Mouse (Mus musculus) neural tube, embryonic 12.5 days (tissue): ENCODE measurements around the gene Rnf150. TPM values are rescaled to one million over a fixed set of nuclear protein-coding genes. Genes with fewer than 3 reads are reported as not detected.

ENCODE experiments used
- ATAC-seq: fragments of 200-750 bp; cut with Nextera tagmentation; 2 replicates; pipeline ENCODE4 v1.8.0; 2017; ENCODE audit warnings: low read depth, mild to moderate bottlenecking, moderate TSS enrichment, moderate library complexity; ENCODE audit not compliant: low FRiP score
- H3K27ac ChIP-seq: fragments of 300-500 bp; sonication (generic); 2 replicates; pipeline ENCODE4 v1.5.1; 2016
- H3K27me3 ChIP-seq: fragments of 300-500 bp; sonication (generic); replicated peaks from 2 replicates; pipeline ENCODE4 v1.6.1; 2016; ENCODE audit warnings: mild to moderate bottlenecking
- H3K36me3 ChIP-seq: fragments of 300-500 bp; sonication (generic); 2 replicates; pipeline ENCODE4 v1.6.1; 2016; ENCODE audit warnings: mild to moderate bottlenecking
- H3K4me1 ChIP-seq: fragments of 300-500 bp; sonication (generic); 2 replicates; pipeline ENCODE4 v1.6.1; 2016
- H3K4me2 ChIP-seq: fragments of 300-500 bp; sonication (generic); replicated peaks from 2 replicates; pipeline ENCODE4 v1.6.1; 2016; ENCODE audit warnings: mild to moderate bottlenecking
- H3K4me3 ChIP-seq: fragments of 300-500 bp; sonication (generic); 2 replicates; pipeline ENCODE4 v1.5.1; 2016
- H3K9ac ChIP-seq: fragments of 300-500 bp; sonication (generic); 2 replicates; pipeline ENCODE4 v1.6.1; 2016; ENCODE audit warnings: mild to moderate bottlenecking
- H3K9me3 ChIP-seq: fragments of 300-500 bp; sonication (generic); 2 replicates; pipeline ENCODE4 v1.6.1; 2016; ENCODE audit warnings: mild to moderate bottlenecking
- WGBS: fragments of 180-500 bp; shearing (Covaris S2); methylation state at CpG from one replicate; pipeline ENCODE4 v1.1.7; 2016; 5-methylcytosine and 5-hydroxymethylcytosine counted together
- polyA plus RNA-seq: library from polyadenylated mRNA; unstranded; fragments of >200 nt; fragmentation: Nextera tagmentation; extraction: Ambion mirVana; gene quantifications from 2 replicates; pipeline ENCODE4 v1.2.1, GENCODE M21; 2016

Rnf150 gene
- polyA plus RNA-seq, 1 experiment from 2014 or later = 2.5 TPM

- WGBS = under 1% methylated on average over 79 of the region's 80 CpGs
- Histone ChIP-seq H3K36me3 (no peaks in the 10 kb centered on the region), H3K27me3 (no peaks in the 10 kb centered on the region), H3K27ac (no peak overlapping the region), H3K9me3 (no peaks in the 10 kb centered on the region), H3K9ac (peak overlapping the region; percentile 84), H3K4me3 (peak overlapping the region; percentile 76), H3K4me2 (peak overlapping the region; percentile 82), H3K4me1 (peaks cover 14% of the 10 kb centered on the region)
- ATAC-seq = peak; percentile 85
Observed at GRCm38 (mm10) chr8:82863745-82864520, 777 bp downstream of the Rnf150 start.

GRCm38 (mm10) chr8:82864521-82864818 lies 1.3 kb downstream of the Rnf150 start:
- peak overlapping the region; percentile 76 for H3K4me3 ChIP-seq
- H3K4me1 ChIP-seq = peaks cover 14% of the 10 kb centered on the region
- peak overlapping the region; percentile 84 for H3K9ac ChIP-seq
- 2% methylated on average over 10 of the region's 10 CpGs for WGBS
- H3K9me3 ChIP-seq = no peaks in the 10 kb centered on the region
- no peaks in the 10 kb centered on the region for H3K27me3 ChIP-seq
- peak overlapping the region; percentile 82 for H3K4me2 ChIP-seq
- ATAC-seq = peak; percentile 29
- no peaks in the 10 kb centered on the region for H3K36me3 ChIP-seq
- no peak overlapping the region for H3K27ac ChIP-seq

DNA sequence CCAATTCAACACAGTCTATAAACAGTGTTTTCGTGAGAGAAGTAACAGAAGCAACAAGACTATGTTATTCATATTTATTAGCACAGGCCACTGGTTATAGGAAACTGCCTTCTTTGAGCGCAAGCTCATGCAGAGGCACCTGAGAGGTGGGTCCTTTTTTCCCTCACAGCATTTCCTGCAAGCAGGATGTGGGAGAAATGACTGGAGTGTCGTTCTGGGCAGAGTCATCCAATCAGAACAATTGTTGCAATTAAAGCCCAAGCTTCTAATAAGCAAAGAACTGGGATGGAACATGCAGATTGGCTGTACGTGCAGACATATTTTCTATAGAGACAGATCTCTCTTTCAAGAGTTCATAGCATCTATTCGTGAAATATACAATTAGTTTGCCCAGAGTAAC lies 2.1 kb downstream of the Rnf150 start:
- Histone ChIP-seq H3K9ac (peak overlapping the region; percentile 17; the same call in 1 of the 2 replicates), H3K27ac (no peak overlapping the region)

GRCm38 (mm10) chr8:82866251-82866650 lies 3.1 kb downstream of the Rnf150 start:
- Histone ChIP-seq H3K4me3 (no peak overlapping the region), H3K4me1 (peaks cover 14% of the 10 kb centered on the region), H3K9ac (no peak overlapping the region), H3K4me2 (peak overlapping the region; percentile 82; the same call in 1 of the 2 replicates), H3K27me3 (no peaks in the 10 kb centered on the region), H3K27ac (no peak overlapping the region), H3K36me3 (no peaks in the 10 kb centered on the region), H3K9me3 (no peaks in the 10 kb centered on the region)
- ATAC-seq = no peak
- WGBS = 74% methylated on average over 1 of the region's 1 CpGs

More for the DNA sequence above, 2.1 kb downstream of the Rnf150 start:
- Histone ChIP-seq H3K27me3 (no peaks in the 10 kb centered on the region), H3K4me3 (peak overlapping the region; percentile 76), H3K9me3 (no peaks in the 10 kb centered on the region), H3K4me1 (peaks cover 14% of the 10 kb centered on the region), H3K36me3 (no peaks in the 10 kb centered on the region), H3K4me2 (peak overlapping the region; percentile 82)
- WGBS = 57% methylated on average over 5 of the region's 5 CpGs
- no peak for ATAC-seq

DNA sequence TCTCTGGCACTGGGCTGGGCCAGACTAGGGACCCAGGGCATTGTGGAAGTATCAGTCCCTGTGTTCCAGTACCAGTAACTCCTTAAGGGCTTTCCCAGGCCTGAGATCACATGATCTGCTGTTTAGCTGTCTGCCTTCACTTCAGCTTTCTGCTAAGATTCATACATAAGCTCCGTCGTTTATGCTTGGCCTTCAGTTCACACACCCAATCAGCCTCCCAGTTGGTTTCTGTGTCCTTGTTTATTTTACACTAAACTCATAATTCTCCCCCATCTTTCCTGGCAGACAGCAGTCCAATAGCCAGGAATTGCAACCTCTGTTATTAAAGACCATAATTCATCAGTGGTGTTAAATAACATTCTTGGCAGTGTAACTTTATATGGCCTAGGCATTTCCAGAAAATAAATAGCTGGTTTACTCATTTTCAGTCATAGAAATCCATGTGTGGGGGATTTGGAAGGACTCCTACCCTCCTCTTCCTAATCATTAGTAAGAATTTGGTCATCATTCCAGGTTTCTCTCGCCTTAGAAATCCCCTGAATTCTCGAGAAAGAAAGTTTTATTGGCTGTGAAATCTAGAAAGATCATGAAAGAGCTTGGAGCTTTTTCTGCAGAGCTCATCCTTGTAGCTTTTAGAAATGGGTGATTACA lies 7.8 kb downstream of the Rnf150 start:
- H3K27me3 ChIP-seq = no peaks in the 10 kb centered on the region
- no peak overlapping the region for H3K4me2 ChIP-seq
- no peak for ATAC-seq
- H3K9me3 ChIP-seq = no peaks in the 10 kb centered on the region
- no peaks in the 10 kb centered on the region for H3K36me3 ChIP-seq
- WGBS = 68% methylated on average over 4 of the region's 4 CpGs
- H3K9ac ChIP-seq = no peak overlapping the region
- no peak overlapping the region for H3K4me3 ChIP-seq
- H3K4me1 ChIP-seq = peaks cover under 1% of the 10 kb centered on the region; the same call in 1 of the 2 replicates
- H3K27ac ChIP-seq = no peak overlapping the region

DNA sequence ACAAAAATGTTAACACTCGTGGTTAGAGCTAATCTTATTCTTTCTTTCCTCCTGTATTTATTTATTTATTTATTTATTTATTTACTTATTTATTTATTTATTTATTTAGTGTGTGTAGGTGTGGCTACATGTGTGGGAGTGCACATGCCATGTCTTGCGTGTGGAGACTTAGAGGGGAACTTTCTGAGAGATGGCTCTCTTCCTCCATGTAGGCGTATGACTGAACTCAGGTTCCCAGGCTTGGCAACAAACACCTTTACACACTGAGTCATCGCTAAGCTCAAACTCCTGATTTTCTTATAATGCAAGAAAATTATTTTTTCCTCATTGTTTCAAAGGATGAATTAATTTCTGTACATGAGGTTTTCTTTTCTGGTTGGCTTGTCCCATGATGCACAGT lies 8.8 kb downstream of the Rnf150 start:
- H3K4me3 ChIP-seq = no peak overlapping the region
- no peaks in the 10 kb centered on the region for H3K9me3 ChIP-seq
- H3K27me3 ChIP-seq = no peaks in the 10 kb centered on the region
- no peak overlapping the region for H3K4me2 ChIP-seq
- H3K9ac ChIP-seq = no peak overlapping the region
- H3K36me3 ChIP-seq = no peaks in the 10 kb centered on the region
- 87% methylated on average over 4 of the region's 4 CpGs for WGBS
- no peak for ATAC-seq
- H3K27ac ChIP-seq = no peak overlapping the region
- H3K4me1 ChIP-seq = no peaks in the 10 kb centered on the region

DNA sequence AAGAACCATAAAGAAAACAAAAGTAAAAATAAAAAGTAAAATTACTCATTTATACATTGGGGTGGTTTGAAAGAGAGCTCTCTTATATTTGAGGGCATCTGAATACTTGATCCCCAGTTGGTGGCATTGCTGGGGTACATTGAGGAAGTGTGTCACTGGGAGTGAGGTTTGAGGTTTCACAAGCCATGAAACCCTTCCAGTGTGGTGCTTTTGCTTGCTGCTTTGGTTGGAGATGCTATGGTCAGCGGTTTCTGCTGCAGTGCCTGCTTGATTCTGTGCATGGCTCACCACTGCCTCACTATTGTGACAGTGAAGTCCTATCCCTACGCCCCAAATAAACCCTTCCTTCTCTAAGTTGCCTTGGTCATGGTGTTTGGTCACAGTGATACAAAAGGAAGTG lies 10.9 kb downstream of the Rnf150 start:
- Histone ChIP-seq H3K4me1 (no peaks in the 10 kb centered on the region), H3K27ac (no peak overlapping the region), H3K27me3 (no peaks in the 10 kb centered on the region), H3K36me3 (no peaks in the 10 kb centered on the region), H3K9ac (no peak overlapping the region), H3K4me2 (no peak overlapping the region), H3K9me3 (no peaks in the 10 kb centered on the region), H3K4me3 (no peak overlapping the region)
- 90% methylated on average over 2 of the region's 2 CpGs for WGBS
- no peak for ATAC-seq

- H3K9me3 ChIP-seq = no peaks in the 10 kb centered on the region
- no peak for ATAC-seq
- no peaks in the 10 kb centered on the region for H3K4me1 ChIP-seq
- no peak overlapping the region for H3K9ac ChIP-seq
- H3K4me3 ChIP-seq = no peak overlapping the region
- 91% methylated on average over 7 of the region's 7 CpGs for WGBS
- no peak overlapping the region for H3K27ac ChIP-seq
- no peaks in the 10 kb centered on the region for H3K27me3 ChIP-seq
- H3K36me3 ChIP-seq = no peaks in the 10 kb centered on the region
- H3K4me2 ChIP-seq = no peak overlapping the region
Observed at GRCm38 (mm10) chr8:82875135-82875534, 12.0 kb downstream of the Rnf150 start.

GRCm38 (mm10) chr8:82884480-82884879 lies 21.3 kb downstream of the Rnf150 start:
- Histone ChIP-seq H3K4me2 (no peak overlapping the region), H3K27ac (no peak overlapping the region), H3K36me3 (no peaks in the 10 kb centered on the region), H3K4me1 (no peaks in the 10 kb centered on the region), H3K4me3 (no peak overlapping the region), H3K27me3 (no peaks in the 10 kb centered on the region), H3K9ac (no peak overlapping the region), H3K9me3 (no peaks in the 10 kb centered on the region)
- WGBS = 67% methylated on average over 4 of the region's 4 CpGs
- ATAC-seq = no peak

- Histone ChIP-seq H3K4me3 (no peak overlapping the region), H3K9me3 (no peaks in the 10 kb centered on the region), H3K4me1 (peaks cover 4% of the 10 kb centered on the region; the same call in 1 of the 2 replicates), H3K36me3 (no peaks in the 10 kb centered on the region), H3K27ac (no peak overlapping the region), H3K27me3 (no peaks in the 10 kb centered on the region), H3K9ac (no peak overlapping the region), H3K4me2 (no peak overlapping the region)
- WGBS = 96% methylated on average over 4 of the region's 4 CpGs
- no peak for ATAC-seq
Observed at GRCm38 (mm10) chr8:82887234-82887633, 24.1 kb downstream of the Rnf150 start.

GRCm38 (mm10) chr8:82889062-82889720 lies 26.0 kb downstream of the Rnf150 start:
- Histone ChIP-seq H3K4me1 (peaks cover 4% of the 10 kb centered on the region; the same call in 1 of the 2 replicates), H3K27ac (no peak overlapping the region), H3K36me3 (no peaks in the 10 kb centered on the region), H3K9me3 (no peaks in the 10 kb centered on the region), H3K4me2 (no peak overlapping the region), H3K4me3 (no peak overlapping the region), H3K27me3 (no peaks in the 10 kb centered on the region), H3K9ac (no peak overlapping the region)
- 0 out of 2 replicates have a peak, but pooled peaks have one; percentile 37 for ATAC-seq
- 50% methylated on average over 10 of the region's 10 CpGs for WGBS

GRCm38 (mm10) chr8:82895091-82895490 lies 31.9 kb downstream of the Rnf150 start:
- Histone ChIP-seq H3K27me3 (no peaks in the 10 kb centered on the region), H3K9me3 (no peaks in the 10 kb centered on the region), H3K36me3 (no peaks in the 10 kb centered on the region), H3K27ac (no peak overlapping the region), H3K4me1 (no peaks in the 10 kb centered on the region), H3K4me3 (no peak overlapping the region), H3K4me2 (no peak overlapping the region), H3K9ac (no peak overlapping the region)
- 85% methylated on average over 4 of the region's 4 CpGs for WGBS
- no peak for ATAC-seq
